Mouse (Mus musculus) gastrocnemius, adult 18-20 months (tissue): ENCODE results near the gene Serpinb3a. TPM values are rescaled to one million over a fixed set of nuclear protein-coding genes. Genes with fewer than 3 reads are reported as not detected.
"Not testable (repeated sequence)": the region's sequence is repeated elsewhere in the genome, so short reads cannot be mapped to it uniquely, and the experiment has no call there.

ENCODE experiments used
- DNase-seq: peaks from one replicate; pipeline ENCODE4 v3.0.0; 2021; ENCODE audit warnings: low spot score
- long read RNA-seq, 2 experiments: library from polyadenylated mRNA; stranded (forward); transcript quantifications; one replicate each; pipeline ENCODE4 v2.0.0; 2021
- total RNA-seq, 2 experiments: library from RNA; stranded (reverse); gene quantifications; 2 replicates each; pipeline ENCODE4 v1.2.3; 2021

The Serpinb3a gene
- total RNA-seq, result not detected
- long read RNA-seq, experiment 1, result 0 reads
- long read RNA-seq, experiment 2, result 0 reads

DNA sequence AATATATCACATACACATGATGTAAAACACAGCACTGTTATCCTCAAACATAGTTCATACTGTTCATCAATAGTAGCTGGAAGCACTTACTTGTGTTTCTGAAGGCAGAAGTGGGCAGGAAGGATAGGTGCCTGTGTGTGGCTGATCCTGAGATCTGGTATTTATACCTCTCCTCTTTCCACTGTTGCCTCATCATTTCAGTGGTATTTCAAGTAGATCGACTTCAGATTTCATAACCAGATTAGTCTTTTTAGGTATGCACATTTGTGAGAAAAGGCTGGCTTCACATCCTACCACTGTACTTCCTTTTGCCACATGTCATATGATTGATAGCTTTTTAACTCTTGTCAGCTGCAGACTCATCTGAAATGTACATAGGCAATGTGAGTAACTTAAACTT is at the start of gene Serpinb3a:
Serpinb3a (minus strand) TSS at position 101 of the 400 bp plus-strand sequence.
- no peak for DNase-seq

DNA sequence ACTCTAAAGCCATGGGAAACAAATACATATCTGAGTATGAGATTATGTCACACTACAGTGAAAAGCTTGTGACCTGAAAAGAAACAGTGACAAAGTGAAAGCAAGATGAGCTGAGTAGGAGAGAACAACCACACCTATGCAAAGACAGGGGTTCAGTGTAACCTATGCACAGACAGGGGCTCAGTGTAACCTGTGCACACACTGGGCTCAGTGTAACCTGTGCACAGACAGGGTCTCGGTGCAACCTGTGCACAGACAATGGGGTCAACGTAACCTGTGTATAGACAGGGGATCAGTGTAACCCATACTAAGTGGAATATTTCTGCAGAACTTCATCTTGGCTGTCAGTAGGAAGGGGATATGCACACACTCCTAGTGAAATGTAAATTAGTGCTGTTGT is 46.3 kb upstream of the Serpinb3a start:
- no peak for DNase-seq

DNA sequence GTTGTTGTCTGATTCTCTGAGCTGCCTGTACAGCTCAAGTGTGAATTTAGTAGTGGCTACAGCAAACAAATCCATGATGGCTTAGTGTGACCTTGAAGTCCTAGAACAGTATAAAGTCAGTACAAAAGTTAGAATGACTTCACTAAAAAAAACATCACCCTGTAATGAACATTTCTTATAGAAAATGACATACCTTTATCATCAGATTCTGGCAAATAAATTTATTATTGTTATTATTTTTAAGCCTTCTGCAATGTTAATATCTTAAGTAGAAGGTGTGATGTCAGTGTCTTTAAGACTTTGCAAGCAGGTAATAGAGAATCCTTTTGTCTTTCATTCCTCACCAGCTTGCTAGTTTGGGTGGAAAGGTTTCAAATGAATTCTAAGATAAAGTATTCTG is 31.3 kb upstream of the Serpinb3a start, which contains the start of gene Serpinb3d:
Serpinb3d (minus strand) TSS at position 101 of the 400 bp plus-strand sequence.
- DNase-seq, result no peak

DNA sequence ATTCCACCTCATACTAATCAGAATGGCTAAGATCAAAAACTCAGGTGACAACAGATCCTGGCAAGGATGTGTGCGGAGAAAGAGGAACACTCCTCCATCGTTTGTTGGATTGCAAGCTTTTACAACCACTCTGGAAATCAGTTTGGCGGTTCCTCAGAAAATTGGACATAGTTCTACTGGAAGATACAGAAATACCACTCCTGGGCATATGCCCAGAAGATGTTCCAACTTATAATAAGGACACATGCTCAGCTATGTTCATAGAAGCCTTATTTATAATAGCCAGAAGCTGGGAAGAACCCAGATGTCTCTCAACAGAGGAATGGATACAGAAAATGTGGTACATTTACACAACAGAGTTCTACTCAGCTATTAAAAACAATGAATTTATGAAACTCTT is 17.9 kb downstream of the Serpinb3a start:
- DNase-seq, result not testable (repeated sequence)

DNA sequence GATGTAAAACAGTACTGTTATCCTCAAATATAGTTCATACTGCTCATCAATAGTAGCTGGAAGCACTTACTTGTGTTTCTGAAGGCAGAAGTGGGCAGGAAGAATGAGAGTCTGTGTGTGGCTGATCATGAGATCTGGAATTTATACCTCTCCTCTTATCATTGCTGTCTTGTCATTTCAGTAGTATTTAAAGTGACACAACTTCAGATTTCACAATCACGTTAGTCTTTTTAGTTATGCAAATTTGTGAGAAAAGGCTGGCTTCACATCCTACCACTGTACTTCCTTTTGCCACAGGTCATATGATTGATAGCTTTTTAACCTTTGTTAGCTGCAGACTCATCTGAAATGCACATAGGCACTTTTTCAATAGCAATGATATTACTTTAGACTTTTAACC is 26.2 kb downstream of the Serpinb3a start:
- DNase-seq, result no peak

DNA sequence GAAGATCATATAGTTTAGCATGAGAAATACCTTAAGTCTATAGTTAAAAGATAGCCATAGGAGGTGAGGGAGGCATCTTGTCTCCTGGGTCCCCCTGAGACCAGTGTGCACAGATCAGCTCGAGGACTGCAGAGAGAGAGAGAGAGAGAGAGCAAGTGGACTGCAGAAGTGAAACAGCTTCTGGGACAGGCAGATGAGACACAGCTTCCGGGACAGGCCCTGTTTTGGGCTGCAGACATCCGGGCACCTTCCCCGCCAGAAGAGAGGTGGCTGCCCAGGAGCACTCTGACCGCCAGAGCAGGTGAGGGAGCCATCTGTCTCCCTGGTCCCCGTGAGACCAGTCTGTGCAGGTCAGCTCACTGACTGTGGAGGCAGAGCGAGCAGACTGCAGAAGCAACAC is 36.9 kb downstream of the Serpinb3a start:
- DNase-seq, result no peak

GRCm38 (mm10) chr1:107014530-107014929 is 37.6 kb downstream of the Serpinb3a start:
- DNase-seq, result no peak

GRCm38 (mm10) chr1:107006316-107006715 is 45.8 kb downstream of the Serpinb3a start:
- no peak for DNase-seq

DNA sequence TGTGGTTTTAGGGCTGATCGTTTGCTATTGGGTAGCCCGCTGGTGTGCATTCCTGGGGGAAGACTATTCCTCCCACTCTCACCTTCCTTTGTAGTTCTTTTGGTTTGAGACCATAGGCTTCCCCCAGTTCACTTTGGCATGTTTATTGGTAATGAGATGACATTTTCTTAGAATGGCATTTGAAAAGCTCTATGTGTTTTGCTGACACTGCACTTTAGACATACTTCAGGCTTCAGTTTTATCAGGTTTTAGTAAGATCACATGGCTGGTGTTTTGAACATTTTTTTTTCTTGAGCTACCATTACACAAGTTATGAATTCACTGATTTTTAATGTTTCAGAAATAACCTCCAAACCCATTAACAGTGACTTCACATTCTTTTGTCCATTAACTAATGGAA is 50.3 kb downstream of the Serpinb3a start:
- DNase-seq, result no peak

- no peak for DNase-seq
Observed at GRCm38 (mm10) chr1:107000424-107000823, 51.7 kb downstream of the Serpinb3a start.

Other genes with a start within 250 kb of the Serpinb3a start
- not detected for gene Serpinb5, start 191.1 kb downstream of the Serpinb3a start, total RNA-seq
- gene Serpinb12, start 117.9 kb downstream of the Serpinb3a start, total RNA-seq, result not detected
- not detected for gene Serpinb13, start 71.3 kb downstream of the Serpinb3a start, total RNA-seq
- gene Serpinb3d, start 31.2 kb upstream of the Serpinb3a start, total RNA-seq, result not detected
- gene Serpinb3b, start 226.1 kb upstream of the Serpinb3a start, total RNA-seq, result not detected
- gene Serpinb3c, start 226.1 kb upstream of the Serpinb3a start, total RNA-seq, result not detected